Mouse (Mus musculus): ENCODE results near the gene Syngr2.

The Syngr2 gene

GRCm38 (mm10) chr11:117834086-117834485 is 24.6 kb downstream of the Syngr2 start:
- peak; percentile 92 for DNase-seq

GRCm38 (mm10) chr11:117836306-117836705 is 26.8 kb downstream of the Syngr2 start:
- peak; percentile 69 for DNase-seq

- DNase-seq, result peak; percentile 69
Measured at GRCm38 (mm10) chr11:117838572-117838971, 29.1 kb downstream of the Syngr2 start.

GRCm38 (mm10) chr11:117839021-117839420 is 29.6 kb downstream of the Syngr2 start:
- no peak for DNase-seq

- DNase-seq, result no peak
Measured at GRCm38 (mm10) chr11:117840910-117841309, 31.4 kb downstream of the Syngr2 start.

GRCm38 (mm10) chr11:117843434-117843833 is 34.0 kb downstream of the Syngr2 start:
- no peak for DNase-seq

- peak; percentile 91 for DNase-seq
Measured at GRCm38 (mm10) chr11:117844997-117845396, 35.5 kb downstream of the Syngr2 start.

- no peak for DNase-seq
Measured at GRCm38 (mm10) chr11:117845651-117846050, 36.2 kb downstream of the Syngr2 start.

GRCm38 (mm10) chr11:117846640-117847039 is 37.2 kb downstream of the Syngr2 start:
- DNase-seq, result peak; percentile 91

GRCm38 (mm10) chr11:117847593-117848215 is 38.2 kb downstream of the Syngr2 start:
- DNase-seq, result peak; percentile 56

GRCm38 (mm10) chr11:117848271-117848984 is 39.0 kb downstream of the Syngr2 start:
- no peak for DNase-seq

- DNase-seq, result peak; percentile 97
Measured at GRCm38 (mm10) chr11:117848985-117849671, 39.7 kb downstream of the Syngr2 start, which contains the start of gene Birc5. Birc5 (plus strand) TSS chr11:117849251.

GRCm38 (mm10) chr11:117852875-117853274 is 43.4 kb downstream of the Syngr2 start:
- no peak for DNase-seq

GRCm38 (mm10) chr11:117854241-117854640 is 44.8 kb downstream of the Syngr2 start:
- no peak for DNase-seq

- no peak for DNase-seq
Measured at GRCm38 (mm10) chr11:117855360-117855759, 45.9 kb downstream of the Syngr2 start.

- no peak for DNase-seq
Measured at GRCm38 (mm10) chr11:117855975-117856374, 46.5 kb downstream of the Syngr2 start.

- no peak for DNase-seq
Measured at GRCm38 (mm10) chr11:117857462-117857861, 48.0 kb downstream of the Syngr2 start.

- no peak for DNase-seq
Measured at GRCm38 (mm10) chr11:117858392-117858791, 48.9 kb downstream of the Syngr2 start.

GRCm38 (mm10) chr11:117860601-117861000 is 51.1 kb downstream of the Syngr2 start, which contains the start of gene Tmem235:
Tmem235 (plus strand) TSS chr11:117860752.
- DNase-seq, result no peak

- peak; percentile 74 for DNase-seq
Measured at GRCm38 (mm10) chr11:117863174-117863856, 53.8 kb downstream of the Syngr2 start.

All from kidney, adult 9 months (tissue).